Mouse (Mus musculus) myocyte (in vitro differentiated cells): ENCODE measurements around the gene Tiam1.

Source experiments
- E2F4 ChIP-seq: IDR thresholded peaks from one replicate; pipeline ENCODE4 v1.6.1; 2011; ENCODE audit warnings: mild to moderate bottlenecking, control low read depth, moderate library complexity; ENCODE audit not compliant: insufficient read depth
- POLR2A ChIP-seq: IDR thresholded peaks from one replicate; pipeline ENCODE4 v1.6.1; 2011; ENCODE audit warnings: low read depth, mild to moderate bottlenecking, control low read depth, moderate library complexity; ENCODE audit not compliant: insufficient read length
- POLR2AphosphoS2 ChIP-seq: IDR thresholded peaks from one replicate; pipeline ENCODE4 v1.6.1; 2011; ENCODE audit warnings: low read depth, control low read depth; ENCODE audit not compliant: insufficient read length
- REST ChIP-seq: IDR thresholded peaks from one replicate; pipeline ENCODE4 v1.6.1; 2011; ENCODE audit warnings: mild to moderate bottlenecking, control low read depth, moderate library complexity; ENCODE audit not compliant: insufficient read depth, insufficient read length

- no peak for TF ChIP-seq POLR2A
- TF ChIP-seq REST = no peak
- TF ChIP-seq E2F4 = no peak
- TF ChIP-seq POLR2AphosphoS2 = no peak
Observed at GRCm38 (mm10) chr16:90121799-90122198, 21.8 kb downstream of the Tiam1 start.
